Mouse (Mus musculus): ENCODE data around the gene Sh3pxd2b.

DNA sequence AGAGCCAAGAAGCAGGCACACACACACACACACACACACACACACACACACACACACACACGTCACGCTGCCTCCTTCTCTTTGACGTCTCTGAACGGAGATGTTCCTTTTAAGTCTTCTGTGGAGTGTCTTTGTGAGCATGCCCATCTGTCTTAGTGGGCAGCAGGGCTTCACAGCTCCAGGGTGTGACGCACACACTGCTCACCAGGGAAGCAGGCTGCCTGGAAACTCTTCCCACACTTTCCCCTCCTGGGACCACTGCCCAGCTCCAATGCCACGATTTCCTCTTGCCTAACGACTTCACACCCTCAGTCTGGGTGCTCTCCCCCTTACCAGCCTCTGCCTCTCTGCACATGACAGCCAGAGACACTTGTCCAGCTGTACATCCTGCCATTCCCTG, 55.1 kb downstream of the Sh3pxd2b start:
- TF ChIP-seq CTCF (IDR thresholded peaks at IDR 0.05; ENCODE audit: low read depth) (no peak), EP300 (IDR thresholded peaks at IDR 0.05; ENCODE audit: low read depth) (no peak)
